Mouse (Mus musculus): ENCODE measurements around the gene Abhd16a.

Gene Abhd16a

GRCm38 (mm10) chr17:35085208-35085865, 3.7 kb upstream of the Abhd16a start, which contains the start of gene Ly6g6f:
TSS of gene Ly6g6f (minus strand) at chr17:35085610.
- DNase-seq (ENCODE audit: low spot score): no peak

DNA sequence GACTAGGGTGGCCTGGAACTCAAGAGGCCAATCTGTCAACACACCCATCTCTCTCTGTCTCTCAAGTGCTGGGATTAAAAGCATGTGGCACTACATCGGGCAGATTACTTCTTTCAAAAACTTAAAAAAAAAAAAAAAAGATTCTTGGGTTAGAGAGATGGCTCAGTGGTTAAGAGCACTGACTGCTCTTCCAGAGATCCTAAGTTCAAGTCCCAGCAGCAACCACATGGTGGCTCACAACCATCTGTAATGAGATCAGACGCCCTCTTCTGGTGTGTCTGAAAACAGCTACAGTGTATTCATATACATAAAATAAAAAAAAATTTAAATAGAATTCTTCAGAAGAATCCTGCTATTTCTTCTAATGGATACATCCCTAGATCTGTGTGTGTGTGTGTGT, 912 bp upstream of the Abhd16a start:
- DNase-seq (ENCODE audit: low spot score): no peak

DNA sequence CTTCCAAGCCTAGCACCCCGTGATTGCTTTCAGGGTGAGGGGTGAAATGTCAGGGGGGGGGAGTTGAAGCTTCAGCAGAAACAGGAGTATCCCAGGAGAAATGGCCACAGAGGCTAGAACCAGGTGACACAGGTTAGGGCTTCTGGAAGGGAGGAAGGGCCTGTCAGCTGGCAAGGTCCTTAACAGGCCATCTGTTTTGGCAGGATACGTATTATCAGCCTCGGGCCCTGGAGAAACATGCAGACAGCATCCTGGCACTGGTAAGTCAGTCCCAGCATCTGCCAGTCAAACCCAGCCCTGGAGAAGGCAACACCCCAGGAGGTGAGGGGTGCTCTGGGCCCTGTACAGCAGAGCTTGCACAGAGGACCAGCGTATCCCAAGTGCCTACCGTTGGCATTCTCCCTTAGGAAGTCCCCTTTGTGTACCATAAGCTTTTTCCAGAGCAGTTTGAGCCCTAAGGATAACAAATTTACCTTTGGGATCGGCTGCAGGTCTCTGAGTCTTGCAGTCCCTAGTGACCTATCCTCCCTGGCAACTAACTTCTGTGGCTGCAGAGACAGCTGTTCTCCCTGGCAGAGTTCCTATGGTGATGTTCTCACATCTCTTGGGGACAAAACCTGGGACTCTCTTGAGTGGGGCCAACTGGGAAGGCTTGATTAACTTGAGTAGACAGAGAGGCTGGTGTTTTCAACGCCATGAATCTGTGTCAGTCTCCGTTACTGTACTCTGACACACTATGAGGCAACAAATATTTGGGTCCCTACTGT, 1.3 kb downstream of the Abhd16a start:
- DNase-seq (ENCODE audit: low spot score): no peak

DNA sequence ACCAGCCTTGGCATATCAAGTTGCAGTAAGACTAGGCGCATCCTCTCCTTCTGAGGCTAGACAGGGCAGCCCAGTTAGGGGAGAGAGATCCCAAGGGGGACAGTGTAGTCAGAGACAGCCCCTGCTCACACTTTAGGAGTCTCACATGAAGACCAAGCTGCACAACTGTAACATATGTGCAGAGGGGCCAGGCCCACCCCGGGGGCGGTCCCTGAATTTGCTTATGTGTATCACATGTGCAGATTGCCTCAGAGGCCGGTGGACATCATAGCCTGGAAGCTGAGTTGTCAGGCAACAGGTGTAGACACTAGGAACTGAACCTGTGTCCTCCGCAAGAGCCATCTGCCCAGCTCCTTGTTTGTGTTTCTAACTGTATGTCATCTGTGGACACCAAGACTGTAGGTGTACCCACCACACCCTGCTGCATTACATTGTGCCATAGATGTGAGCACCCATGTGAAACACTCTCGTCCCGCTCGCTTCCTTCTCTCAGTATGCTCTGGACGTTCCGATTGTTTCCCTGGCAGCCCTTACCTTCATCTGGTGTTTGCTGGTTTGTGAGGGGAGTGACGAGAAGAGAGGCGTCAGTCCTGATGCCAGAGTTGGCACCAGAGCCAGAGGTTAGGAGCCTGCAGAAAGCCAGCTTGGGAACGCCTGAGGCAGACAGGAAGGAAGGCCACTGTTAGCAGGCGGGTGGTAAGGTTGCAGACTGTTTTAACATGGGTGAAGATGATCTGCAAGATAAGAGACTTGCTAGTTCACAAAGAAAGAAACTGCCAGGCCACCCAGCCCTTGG, 3.5 kb downstream of the Abhd16a start:
- no peak for DNase-seq (ENCODE audit: low spot score)

DNA sequence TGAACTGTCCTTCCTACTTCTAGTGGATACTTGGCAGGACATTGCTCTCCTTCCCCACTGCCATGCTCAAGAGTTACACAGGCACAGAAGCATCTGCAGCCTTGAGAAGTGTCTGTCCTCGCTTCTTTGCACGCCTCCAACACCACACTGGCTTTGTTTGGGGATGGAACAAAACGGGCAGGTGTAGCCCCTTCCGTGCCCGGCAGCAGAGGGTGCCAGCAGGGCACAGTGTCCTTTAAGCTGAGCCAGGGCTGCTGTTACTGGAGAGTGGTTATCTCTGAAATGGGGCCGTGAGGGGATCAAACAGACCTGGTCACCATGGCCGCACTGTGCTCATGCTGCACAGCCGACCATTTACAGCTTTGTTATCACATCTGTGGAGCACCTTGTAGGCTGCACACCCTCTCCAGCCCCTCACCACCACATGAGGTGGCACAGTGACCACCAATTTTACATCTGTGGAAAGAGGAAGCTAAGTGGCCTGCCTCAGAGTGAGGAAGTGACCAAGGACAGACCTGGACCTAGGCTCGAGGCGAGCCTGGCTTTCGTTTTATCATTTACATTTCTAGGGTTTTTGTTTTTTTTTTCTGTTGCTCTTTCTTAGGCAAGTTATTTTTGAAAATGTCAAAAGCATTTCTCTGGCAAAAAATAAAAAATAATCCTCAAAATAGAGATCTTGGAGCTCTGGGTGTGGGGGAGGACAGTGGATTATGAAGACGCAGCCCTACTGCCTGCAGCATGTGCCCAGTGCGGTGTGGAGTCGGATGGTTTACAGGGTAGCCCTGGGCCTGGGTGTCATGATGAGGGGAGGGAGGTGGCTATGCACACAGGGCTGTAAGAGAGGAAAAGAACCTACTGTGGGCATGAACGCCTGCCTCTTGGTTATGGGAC, 5.7 kb downstream of the Abhd16a start:
- no peak for DNase-seq (ENCODE audit: low spot score)

DNA sequence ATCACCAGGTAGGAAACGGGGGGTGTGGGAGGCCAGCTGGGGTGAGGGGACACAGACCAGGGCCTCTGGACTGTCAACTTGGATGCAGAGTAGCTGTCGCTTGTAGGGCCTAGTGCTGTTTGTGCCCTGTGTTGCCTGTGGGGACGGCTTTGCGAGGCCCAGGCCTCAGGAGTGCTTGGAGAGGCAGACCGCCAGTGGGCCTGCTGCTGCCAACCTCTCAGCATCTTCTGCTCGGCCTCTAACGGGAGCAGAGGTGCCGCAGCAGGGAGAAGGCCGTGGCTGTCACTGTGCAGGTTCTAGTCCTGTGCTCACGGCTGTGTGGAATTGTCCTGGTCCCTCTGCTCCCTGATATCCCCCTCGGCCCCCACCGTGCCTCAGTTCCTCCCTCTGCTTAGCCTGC, 7.5 kb downstream of the Abhd16a start:
- DNase-seq (ENCODE audit: low spot score): no peak

- no peak for DNase-seq (ENCODE audit: low spot score)
Measured at GRCm38 (mm10) chr17:35097164-35097655, 8.1 kb downstream of the Abhd16a start.

GRCm38 (mm10) chr17:35100196-35100765, 11.2 kb downstream of the Abhd16a start:
- DNase-seq (ENCODE audit: low spot score): no peak

GRCm38 (mm10) chr17:35101161-35101560, 12.1 kb downstream of the Abhd16a start:
- DNase-seq (ENCODE audit: low spot score): no peak

GRCm38 (mm10) chr17:35102299-35102698, 13.2 kb downstream of the Abhd16a start:
- DNase-seq (ENCODE audit: low spot score): no peak

GRCm38 (mm10) chr17:35103221-35103690, 14.2 kb downstream of the Abhd16a start:
- DNase-seq (ENCODE audit: low spot score): no peak

DNA sequence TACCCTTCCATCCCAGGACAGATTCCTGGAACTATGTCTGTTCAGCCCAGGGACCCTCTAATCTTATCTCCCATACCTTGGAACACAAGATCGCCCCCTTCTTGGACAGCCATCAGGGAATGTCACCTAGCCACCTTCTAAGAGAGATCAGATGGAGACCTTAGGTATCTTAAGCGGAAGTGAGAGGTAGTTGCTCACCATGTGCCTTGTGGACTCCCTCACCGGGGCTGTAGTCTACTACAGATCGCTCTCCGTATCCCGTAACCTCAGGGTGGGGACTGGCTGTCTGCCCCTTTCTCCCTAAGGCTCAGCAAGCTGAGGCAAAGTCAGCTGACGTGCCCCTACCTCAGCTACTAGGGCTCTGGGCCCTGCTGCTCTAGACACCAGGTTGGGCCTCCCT, 15.0 kb downstream of the Abhd16a start:
- no peak for DNase-seq (ENCODE audit: low spot score)

GRCm38 (mm10) chr17:35104754-35105153, 15.7 kb downstream of the Abhd16a start:
- no peak for DNase-seq (ENCODE audit: low spot score)

DNA sequence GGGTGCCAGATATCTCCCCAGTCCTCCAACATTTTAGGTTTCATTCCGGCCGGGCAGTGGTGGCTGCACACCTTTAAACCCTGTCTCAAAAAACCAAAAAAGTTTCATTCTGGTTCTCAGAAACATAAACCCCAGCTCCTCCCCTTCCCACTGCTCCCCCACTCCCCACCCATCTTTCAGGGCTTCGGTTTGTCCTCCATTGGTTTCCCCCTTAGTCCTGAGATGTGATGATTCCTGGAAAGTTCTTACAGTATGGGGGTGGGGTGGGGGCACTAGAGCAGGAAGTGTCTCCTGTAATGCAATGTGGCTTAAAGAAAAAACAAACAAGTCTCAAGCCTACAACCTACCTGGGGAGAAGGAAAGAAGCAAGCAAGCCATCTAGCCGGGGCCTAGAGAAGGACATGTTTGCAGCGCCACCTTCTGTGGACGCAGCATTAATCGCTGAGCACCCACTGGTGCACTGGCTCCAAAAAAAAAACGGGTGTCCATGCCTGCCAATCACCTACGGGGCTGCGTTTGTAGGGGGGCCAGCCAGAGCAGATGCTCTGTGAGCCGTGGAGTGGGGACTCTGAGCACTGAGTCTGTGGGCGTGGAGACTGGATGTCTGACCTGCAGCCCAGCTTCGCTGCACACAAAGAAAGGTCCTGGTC, 16.8 kb downstream of the Abhd16a start:
- no peak for DNase-seq (ENCODE audit: low spot score)

GRCm38 (mm10) chr17:35106522-35106921, 17.5 kb downstream of the Abhd16a start:
- DNase-seq (ENCODE audit: low spot score): no peak

GRCm38 (mm10) chr17:35108097-35108496, 19.0 kb downstream of the Abhd16a start, which contains the start of gene Ly6g5c:
TSS of gene Ly6g5c (plus strand) at chr17:35108279.
- no peak for DNase-seq (ENCODE audit: low spot score)

DNA sequence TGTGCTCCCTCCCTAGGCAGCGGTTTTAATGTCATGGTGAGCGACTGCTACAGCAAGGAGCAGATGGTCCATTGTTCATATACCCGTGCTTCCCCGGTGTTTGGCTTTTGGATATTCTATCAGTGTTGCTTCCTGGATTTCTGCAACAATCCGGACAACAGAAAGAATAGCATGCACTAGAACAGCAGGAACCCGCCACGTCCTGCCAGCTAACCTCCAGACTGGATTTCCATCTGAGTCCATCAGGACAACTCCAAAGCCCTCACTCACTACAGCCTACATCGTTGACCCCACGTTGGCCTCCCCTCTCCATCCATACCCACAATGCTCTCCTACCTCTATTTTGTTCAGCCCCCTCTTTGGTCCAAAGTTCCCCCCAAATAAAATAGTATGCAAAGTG, 22.7 kb downstream of the Abhd16a start:
- DNase-seq (ENCODE audit: low spot score): no peak

DNA sequence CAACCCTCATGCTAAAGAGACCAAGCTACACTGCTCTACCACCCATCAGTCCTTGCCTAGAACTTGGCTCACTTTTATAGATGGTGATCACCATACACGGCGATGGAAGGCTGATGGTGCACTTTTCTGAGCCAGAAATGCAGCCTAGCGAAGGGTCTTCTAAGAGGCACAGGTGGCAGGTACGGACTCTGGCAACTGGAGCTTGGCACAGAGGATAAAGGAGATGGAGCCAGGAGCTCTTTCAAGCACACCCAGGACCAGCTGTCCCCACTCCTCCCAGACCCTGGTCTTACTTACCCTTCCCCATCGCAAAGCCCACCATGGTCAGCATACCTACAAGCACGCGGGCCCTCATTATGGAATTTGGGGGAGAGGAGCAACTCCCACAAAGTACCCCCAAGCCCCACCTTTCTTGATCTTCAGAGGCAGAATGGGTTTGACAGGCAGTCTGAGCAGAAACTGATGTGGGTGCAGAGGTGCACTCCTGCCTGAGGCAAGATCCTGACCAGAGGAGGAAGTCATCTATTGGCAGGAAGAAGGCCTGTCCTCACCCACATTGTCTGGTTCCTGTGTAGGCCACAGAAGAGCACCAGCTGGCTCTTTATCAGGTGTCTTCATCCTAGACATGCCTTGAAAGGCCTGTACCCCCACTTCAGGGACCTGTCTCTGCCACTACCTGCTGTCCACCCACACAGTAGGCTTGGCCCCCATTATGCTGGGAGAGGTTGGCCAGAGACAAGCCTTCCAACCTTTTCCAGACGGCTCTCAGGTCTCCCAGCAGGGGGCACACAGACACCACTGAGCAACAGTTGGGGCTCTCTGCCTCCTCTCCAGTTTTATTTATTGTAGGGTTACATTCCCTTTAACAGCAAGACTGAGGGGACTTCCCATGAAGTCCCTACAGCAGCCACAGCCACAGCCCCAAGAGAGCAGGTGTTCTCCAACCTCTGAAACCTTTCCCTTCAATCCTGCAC, 26.3 kb downstream of the Abhd16a start, which contains the start of gene Ly6g5b:
TSS of gene Ly6g5b (minus strand) at position 383 of the 974 bp plus-strand sequence.
- DNase-seq (ENCODE audit: low spot score): no peak

GRCm38 (mm10) chr17:35120745-35121142, 31.7 kb downstream of the Abhd16a start:
- no peak for DNase-seq (ENCODE audit: low spot score)

Data from urinary bladder, postnatal 25 days (tissue).